25 mouse cellular contexts compared by ENCODE assay signal in genomic region chr6:46696187-46696586, GRCm38 (mm10).
DNase-seq lines count a peak whose midpoint lies in the region; ATAC-seq lines count a peak whose summit lies in the region.
"Had no signal": no experiment of that assay in that cellular context is flagged by ENCODE, and none has a peak within 500 bp of the region (broad histone marks: within the 10 kb centered on the region; RNA-seq: fewer than 3 reads in every experiment).

No protein-coding gene starts in this region.

- H3K27ac ChIP-seq in forebrain, embryonic 15.5 days (replicated peaks): no peak overlapping the region
- no peak overlapping the region for H3K27ac ChIP-seq in forebrain, embryonic 10.5 days
- no peak overlapping the region for H3K27ac ChIP-seq in forebrain, embryonic 16.5 days (ENCODE audit: low read length)
- H3K27ac ChIP-seq: gastrocnemius, adult 2 months; heart, embryonic 15.5 days; hindbrain, embryonic 10.5 days; hindbrain, embryonic 13.5 days; intestine, embryonic 15.5 days had no signal

- H3K27me3 ChIP-seq in forebrain, embryonic 15.5 days: no peaks in the 10 kb centered on the region
- H3K27me3 ChIP-seq in forebrain, embryonic 10.5 days (ENCODE audit: poor library complexity, severe bottlenecking): no peaks in the 10 kb centered on the region
- H3K27me3 ChIP-seq in forebrain, embryonic 16.5 days (replicated peaks; ENCODE audit: control insufficient read depth, insufficient read depth, low read length): no peaks in the 10 kb centered on the region
- H3K27me3 ChIP-seq: heart, embryonic 12.5 days; heart, embryonic 15.5 days; hindbrain, embryonic 13.5 days; intestine, embryonic 15.5 days had no signal

- DNase-seq in forebrain, embryonic 10.5 days (ENCODE audit: extremely low spot score, low spot score): no peak
- peak; percentile 27 for DNase-seq in brain, adult 2 months (ENCODE audit: low read depth, low spot score)
- DNase-seq in T-cell, adult 2 months (ENCODE audit: low spot score): no peak
- no peak for DNase-seq in heart, adult 8-10 months (ENCODE audit: low spot score)
- DNase-seq: adrenal gland, postnatal 10 days; adrenal gland, postnatal 36 days; cerebellum, adult 18-20 months; cerebellum, adult 9-10 months; cerebellum, postnatal 14 days; gastrocnemius, adult 2 months; gastrocnemius, postnatal 14 days; heart, adult 11 months; heart, postnatal 10 days; heart, postnatal 36 days; kidney, adult 11 months; kidney, adult 8-10 months had no signal

- no peaks in the 10 kb centered on the region for H3K9me3 ChIP-seq in forebrain, embryonic 15.5 days
- no peaks in the 10 kb centered on the region for H3K9me3 ChIP-seq in forebrain, embryonic 10.5 days
- H3K9me3 ChIP-seq in forebrain, embryonic 16.5 days (ENCODE audit: control insufficient read depth, low read length): no peaks in the 10 kb centered on the region
- H3K9me3 ChIP-seq: heart, embryonic 12.5 days; heart, embryonic 15.5 days; hindbrain, embryonic 10.5 days; hindbrain, embryonic 13.5 days; intestine, embryonic 15.5 days had no signal

- H3K4me3 ChIP-seq in forebrain, embryonic 15.5 days: no peak overlapping the region
- no peak overlapping the region for H3K4me3 ChIP-seq in forebrain, embryonic 10.5 days
- no peak overlapping the region for H3K4me3 ChIP-seq in forebrain, embryonic 16.5 days (replicated peaks; ENCODE audit: low read length)
- H3K4me3 ChIP-seq: gastrocnemius, adult 2 months; heart, embryonic 12.5 days; heart, embryonic 15.5 days; hindbrain, embryonic 10.5 days; hindbrain, embryonic 13.5 days; intestine, embryonic 15.5 days had no signal

- 70% methylated on average over 1 of the region's 1 CpGs for WGBS in forebrain, embryonic 15.5 days
- WGBS in forebrain, embryonic 10.5 days: 87% methylated on average over 1 of the region's 1 CpGs
- WGBS in forebrain, embryonic 16.5 days: 65% methylated on average over 1 of the region's 1 CpGs

- H3K9ac ChIP-seq in forebrain, embryonic 15.5 days (replicated peaks): no peak overlapping the region
- H3K9ac ChIP-seq in forebrain, embryonic 16.5 days (replicated peaks; ENCODE audit: low read depth, low read length): no peak overlapping the region
- H3K9ac ChIP-seq: heart, embryonic 12.5 days; heart, embryonic 15.5 days; hindbrain, embryonic 13.5 days; intestine, embryonic 15.5 days had no signal

- no peaks in the 10 kb centered on the region for H3K36me3 ChIP-seq in forebrain, embryonic 15.5 days
- H3K36me3 ChIP-seq in forebrain, embryonic 10.5 days (replicated peaks): no peaks in the 10 kb centered on the region
- H3K36me3 ChIP-seq in forebrain, embryonic 16.5 days (ENCODE audit: control insufficient read depth, insufficient read depth): no peaks in the 10 kb centered on the region
- H3K36me3 ChIP-seq: heart, embryonic 12.5 days; heart, embryonic 15.5 days; hindbrain, embryonic 10.5 days; hindbrain, embryonic 13.5 days; intestine, embryonic 15.5 days had no signal

- H3K4me1 ChIP-seq in forebrain, embryonic 15.5 days: 0 out of 2 replicates have a peak, but pooled peaks cover 3% of the 10 kb centered on the region
- H3K4me1 ChIP-seq in forebrain, embryonic 10.5 days: no peaks in the 10 kb centered on the region
- no peaks in the 10 kb centered on the region for H3K4me1 ChIP-seq in forebrain, embryonic 16.5 days (replicated peaks; ENCODE audit: control insufficient read depth, insufficient read depth, low read length)
- H3K4me1 ChIP-seq: heart, embryonic 12.5 days; heart, embryonic 15.5 days; hindbrain, embryonic 10.5 days; intestine, embryonic 15.5 days had no signal

- H3K4me2 ChIP-seq in forebrain, embryonic 15.5 days (replicated peaks): no peak overlapping the region
- H3K4me2 ChIP-seq in forebrain, embryonic 16.5 days (ENCODE audit: low read length): no peak overlapping the region
- H3K4me2 ChIP-seq: heart, embryonic 12.5 days; heart, embryonic 15.5 days; hindbrain, embryonic 13.5 days; intestine, embryonic 15.5 days had no signal

- peak; percentile 55; the same call in 1 of the 2 replicates for ATAC-seq in forebrain, embryonic 15.5 days (replicated peaks)
- peak; percentile 79; the same call in 1 of the 2 replicates for ATAC-seq in forebrain, embryonic 16.5 days
- ATAC-seq: CD4-positive, CD25-positive, alpha-beta regulatory T cell, adult 4 months; hindbrain, embryonic 16.5 days; intestine, embryonic 15.5 days had no signal
